In genomic region chr11:6230012-6230411, GRCm38 (mm10) we compare ENCODE assay signal across 27 mouse cellular contexts. TPM values are rescaled to one million over a fixed set of nuclear protein-coding genes. Genes with fewer than 3 reads are reported as not detected.
DNase-seq lines count a peak whose midpoint lies in the region; ATAC-seq and TF ChIP-seq lines count a peak whose summit lies in the region.
"Had no signal": no experiment of that assay in that cellular context is flagged by ENCODE, and none has a peak within 500 bp of the region (broad histone marks: within the 10 kb centered on the region; RNA-seq: fewer than 3 reads in every experiment).

Gene Npc1l1, minus strand, starts transcription at chr11:6230143.

- no peaks in the 10 kb centered on the region for H3K36me3 ChIP-seq in intestine, embryonic 16.5 days (ENCODE audit: control insufficient read depth, insufficient read depth, low read length)
- peaks cover 43% of the 10 kb centered on the region for H3K36me3 ChIP-seq in small intestine, adult 2 months (ENCODE audit: control insufficient read depth, insufficient read depth, low read length)
- no peaks in the 10 kb centered on the region for H3K36me3 ChIP-seq in kidney, adult 2 months (ENCODE audit: control insufficient read depth, insufficient read depth, low read length)
- no peaks in the 10 kb centered on the region for H3K36me3 ChIP-seq in forebrain, embryonic 12.5 days (replicated peaks)
- H3K36me3 ChIP-seq: forebrain, embryonic 10.5 days; heart, embryonic 10.5 days; heart, embryonic 13.5 days had no signal

- no peaks in the 10 kb centered on the region; the same call in 1 of the 2 replicates for H3K27me3 ChIP-seq in intestine, embryonic 16.5 days (replicated peaks; ENCODE audit: control insufficient read depth, insufficient read depth, low read length)
- H3K27me3 ChIP-seq in small intestine, adult 2 months (ENCODE audit: control insufficient read depth, insufficient read depth, low read length): no peaks in the 10 kb centered on the region
- H3K27me3 ChIP-seq in kidney, adult 2 months (replicated peaks; ENCODE audit: control insufficient read depth, insufficient read depth, low read length): no peaks in the 10 kb centered on the region
- H3K27me3 ChIP-seq in forebrain, embryonic 12.5 days: no peaks in the 10 kb centered on the region

- peak; percentile 16 for DNase-seq in yolk sac, embryonic 10.5 days (ENCODE audit: low spot score)
- DNase-seq in kidney, adult 2 months: no peak
- DNase-seq in thymus, postnatal 25 days: no peak
- DNase-seq: adrenal gland, adult 8-10 months; adrenal gland, postnatal 25 days; cerebellum, adult 18-20 months; cerebellum, adult 9-10 months; cerebellum, postnatal 14 days; forebrain, postnatal 0 days; gastrocnemius, postnatal 10 days; gastrocnemius, postnatal 36 days; heart, adult 2 months; heart, postnatal 14 days; heart, postnatal 4 days had no signal

- TF ChIP-seq POLR2A in small intestine, adult 2 months (IDR thresholded peaks at IDR 0.05; ENCODE audit: low read depth, low read length): peak; percentile 94
- no peak for TF ChIP-seq POLR2A in kidney, adult 2 months (IDR thresholded peaks at IDR 0.05; ENCODE audit: low read depth, low read length)

- peaks cover 2% of the 10 kb centered on the region; the same call in 1 of the 2 replicates for H3K9me3 ChIP-seq in intestine, embryonic 16.5 days (ENCODE audit: control insufficient read depth, low read length)
- H3K9me3 ChIP-seq in forebrain, embryonic 12.5 days: 0 out of 2 replicates have a peak, but pooled peaks cover 9% of the 10 kb centered on the region

- peak within 1 kb of the TSS; percentile 39 for H3K4me2 ChIP-seq in intestine, embryonic 16.5 days (ENCODE audit: low read depth, low read length)
- no peak within 1 kb of the TSS for H3K4me2 ChIP-seq in forebrain, embryonic 12.5 days
- H3K4me2 ChIP-seq: heart, embryonic 13.5 days; hindbrain, embryonic 14.5 days had no signal

- H3K4me3 ChIP-seq in intestine, embryonic 16.5 days (ENCODE audit: low read length): peak within 1 kb of the TSS; percentile 36
- H3K4me3 ChIP-seq in small intestine, adult 2 months (ENCODE audit: low read depth, low read length): peak within 1 kb of the TSS; percentile 78
- H3K4me3 ChIP-seq in kidney, adult 2 months (ENCODE audit: insufficient read depth, low read depth, low read length): no peak within 1 kb of the TSS
- no peak within 1 kb of the TSS for H3K4me3 ChIP-seq in forebrain, embryonic 12.5 days (replicated peaks)
- H3K4me3 ChIP-seq: forebrain, embryonic 10.5 days; heart, adult 2 months; heart, embryonic 10.5 days; heart, embryonic 13.5 days had no signal

- H3K4me1 ChIP-seq in intestine, embryonic 16.5 days (ENCODE audit: control insufficient read depth, insufficient read depth, low read length): no peaks in the 10 kb centered on the region; the same call in 1 of the 2 replicates
- H3K4me1 ChIP-seq in small intestine, adult 2 months (ENCODE audit: control insufficient read depth, insufficient read depth, insufficient read length, low read length): peaks cover 14% of the 10 kb centered on the region; the same call in 1 of the 2 replicates
- H3K4me1 ChIP-seq in kidney, adult 2 months (ENCODE audit: control insufficient read depth, insufficient read depth, low read length): no peaks in the 10 kb centered on the region
- no peaks in the 10 kb centered on the region for H3K4me1 ChIP-seq in forebrain, embryonic 12.5 days
- H3K4me1 ChIP-seq: forebrain, embryonic 10.5 days; heart, embryonic 10.5 days; heart, embryonic 13.5 days had no signal

- H3K27ac ChIP-seq in intestine, embryonic 16.5 days (ENCODE audit: low read length): peak within 1 kb of the TSS; percentile 62; the same call in 1 of the 2 replicates
- H3K27ac ChIP-seq in small intestine, adult 2 months (ENCODE audit: insufficient read depth, low read depth, low read length): peak within 1 kb of the TSS; percentile 99
- no peak within 1 kb of the TSS for H3K27ac ChIP-seq in kidney, adult 2 months (ENCODE audit: insufficient read depth, low read depth, low read length)
- H3K27ac ChIP-seq in forebrain, embryonic 12.5 days: no peak within 1 kb of the TSS
- H3K27ac ChIP-seq: forebrain, embryonic 10.5 days; heart, adult 2 months; heart, embryonic 10.5 days; heart, embryonic 13.5 days; hindbrain, embryonic 14.5 days; hindbrain, postnatal 0 days had no signal

- WGBS in intestine, embryonic 16.5 days: 60% methylated on average over 7 of the region's 7 CpGs
- WGBS in small intestine, adult 2 months: 28% methylated on average over 7 of the region's 7 CpGs
- WGBS in kidney, adult 2 months: 65% methylated on average over 7 of the region's 7 CpGs
- 89% methylated on average over 7 of the region's 7 CpGs for WGBS in forebrain, embryonic 12.5 days

- peak; percentile 83 for ATAC-seq in intestine, embryonic 16.5 days
- ATAC-seq in forebrain, embryonic 12.5 days (ENCODE audit: low FRiP score): no peak
- ATAC-seq: activated CD4-positive, CD25-positive, alpha-beta regulatory T cell, adult 4 months; CD4-positive, CD25-positive, alpha-beta regulatory T cell, adult 4 months; forebrain, embryonic 14.5 days; forebrain, postnatal 0 days; hindbrain, postnatal 0 days had no signal

- no peak for TF ChIP-seq CTCF in small intestine, adult 2 months (IDR thresholded peaks at IDR 0.05; ENCODE audit: extremely low read depth, insufficient read length, insufficient replicate concordance, low read depth, low read length)
- no peak for TF ChIP-seq CTCF in kidney, adult 2 months (conservative IDR thresholded peaks at IDR 0.05; ENCODE audit: insufficient read depth, insufficient read length, low read depth, low read length)

- peak within 1 kb of the TSS; percentile 12 for H3K9ac ChIP-seq in intestine, embryonic 16.5 days (ENCODE audit: low read depth, low read length)
- no peak within 1 kb of the TSS for H3K9ac ChIP-seq in forebrain, embryonic 12.5 days
- H3K9ac ChIP-seq: forebrain, postnatal 0 days; heart, embryonic 13.5 days; hindbrain, embryonic 14.5 days had no signal

RNA-seq across cellular contexts. Expression of gene Npc1l1, which starts in this region (rescaled TPM):
- polyA plus RNA-seq in intestine, embryonic 16.5 days (2015; fragmentation: Nextera tagmentation; extraction: Ambion mirVana): 26.5 and 43.4 TPM in 2 replicates
- 161 and 819 TPM in 2 replicates for polyA plus RNA-seq in small intestine, adult 2 months (2012; rRNA removed)
- 0.06 and 0.11 TPM in 2 replicates for polyA plus RNA-seq in kidney, adult 2 months (2012; rRNA removed)
- polyA plus RNA-seq in forebrain, embryonic 12.5 days (2016; fragmentation: Nextera tagmentation; extraction: Ambion mirVana): not detected in 2 replicates
- polyA plus RNA-seq: activated CD4-positive, CD25-positive, alpha-beta regulatory T cell, adult 4 months; embryonic facial prominence, embryonic 11.5 days; forebrain, embryonic 10.5 days; forebrain, postnatal 0 days; heart, embryonic 13.5 days; hindbrain, embryonic 11.5 days had no signal

Comparison
In these comparisons a context has a peak if more than half of its experiments do, and no peak if none do; other contexts are left out.
1. H3K27ac ChIP-seq: peak in intestine, embryonic 16.5 days (single experiment) and small intestine, adult 2 months (single experiment); none in kidney, adult 2 months (single experiment) and forebrain, embryonic 12.5 days (single experiment).
2. H3K4me3 ChIP-seq: peak in intestine, embryonic 16.5 days (single experiment) and small intestine, adult 2 months (single experiment); none in kidney, adult 2 months (single experiment) and forebrain, embryonic 12.5 days (single experiment).